Mouse (Mus musculus) limb, embryonic 14.5 days (tissue): Measurements from ENCODE around the gene Srrm4. TPM values are rescaled to one million over a fixed set of nuclear protein-coding genes. Genes with fewer than 3 reads are reported as not detected.

ENCODE experiments used
- ATAC-seq: fragments of 200-750 bp; cut with Nextera tagmentation; 2 replicates; pipeline ENCODE4 v1.8.0; 2017; ENCODE audit warnings: low read depth, moderate number of reproducible peaks, moderate TSS enrichment; ENCODE audit not compliant: low FRiP score
- DNase-seq: peaks from one replicate; pipeline ENCODE4 v3.0.0-alpha.2; 2015; ENCODE audit warnings: low spot score
- H3K27ac ChIP-seq: fragments of 300-500 bp; sonication (generic); replicated peaks from 2 replicates; pipeline ENCODE4 v1.5.1; 2014; ENCODE audit warnings: low read depth, mild to moderate bottlenecking, low read length, moderate library complexity, mixed read lengths
- H3K27me3 ChIP-seq: fragments of 300-500 bp; sonication (generic); 2 replicates; pipeline ENCODE4 v1.6.1; 2014; ENCODE audit warnings: low read length, mixed read lengths; ENCODE audit not compliant: control insufficient read depth, insufficient read depth
- H3K36me3 ChIP-seq: fragments of 300-500 bp; sonication (generic); 2 replicates; pipeline ENCODE4 v1.6.1; 2014; ENCODE audit warnings: mild to moderate bottlenecking, low read length, moderate library complexity, mixed read lengths; ENCODE audit not compliant: control insufficient read depth, insufficient read depth
- H3K4me1 ChIP-seq: fragments of 300-500 bp; sonication (generic); 2 replicates; pipeline ENCODE4 v1.6.1; 2014; ENCODE audit warnings: antibody characterized with exemption, low read length, mixed read lengths; ENCODE audit not compliant: control insufficient read depth, insufficient read depth
- H3K4me2 ChIP-seq: fragments of 300-500 bp; sonication (generic); replicated peaks from 2 replicates; pipeline ENCODE4 v1.6.1; 2014; ENCODE audit warnings: low read depth, mild to moderate bottlenecking, low read length, moderate library complexity; ENCODE audit not compliant: severe bottlenecking
- H3K4me3 ChIP-seq: fragments of 300-500 bp; sonication (generic); replicated peaks from 2 replicates; pipeline ENCODE4 v1.5.1; 2014; ENCODE audit warnings: low read length
- H3K9ac ChIP-seq: fragments of 300-500 bp; sonication (generic); 2 replicates; pipeline ENCODE4 v1.6.1; 2014; ENCODE audit warnings: mild to moderate bottlenecking, low read depth, low read length, moderate library complexity; ENCODE audit not compliant: severe bottlenecking
- H3K9me3 ChIP-seq: fragments of 300-500 bp; sonication (generic); 2 replicates; pipeline ENCODE4 v1.6.1; 2016; ENCODE audit warnings: low read length; ENCODE audit not compliant: control insufficient read depth
- POLR2A ChIP-seq: fragments of 200-500 bp; IDR thresholded peaks from 2 replicates; pipeline ENCODE4 v1.8.0; 2012; ENCODE audit warnings: inconsistent platforms, mild to moderate bottlenecking, moderate library complexity, borderline replicate concordance; ENCODE audit not compliant: insufficient read depth, insufficient read length; ENCODE audit errors: extremely low read depth
- WGBS: fragments of 180-500 bp; shearing (Covaris S2); extraction: QIAGEN DNeasy Blood & Tissue Kit; methylation state at CpG from one replicate; pipeline ENCODE4 v1.1.7; 2014; 5-methylcytosine and 5-hydroxymethylcytosine counted together
- polyA plus RNA-seq, 2 experiments: library from polyadenylated mRNA; depleted of rRNA in 1 of 2; stranded (reverse) in 1 of 2; unstranded in 1 of 2; fragments of >200 nt; fragmentation: Nextera tagmentation in 1 of 2; extraction: Ambion mirVana in 1 of 2; gene quantifications; 2 replicates each; pipeline versions ENCODE4 v1.2.1 to v1.2.3; 2012 to 2014

Srrm4 gene
- polyA plus RNA-seq, 2 experiments, result 0.44 to 0.80 TPM

DNA sequence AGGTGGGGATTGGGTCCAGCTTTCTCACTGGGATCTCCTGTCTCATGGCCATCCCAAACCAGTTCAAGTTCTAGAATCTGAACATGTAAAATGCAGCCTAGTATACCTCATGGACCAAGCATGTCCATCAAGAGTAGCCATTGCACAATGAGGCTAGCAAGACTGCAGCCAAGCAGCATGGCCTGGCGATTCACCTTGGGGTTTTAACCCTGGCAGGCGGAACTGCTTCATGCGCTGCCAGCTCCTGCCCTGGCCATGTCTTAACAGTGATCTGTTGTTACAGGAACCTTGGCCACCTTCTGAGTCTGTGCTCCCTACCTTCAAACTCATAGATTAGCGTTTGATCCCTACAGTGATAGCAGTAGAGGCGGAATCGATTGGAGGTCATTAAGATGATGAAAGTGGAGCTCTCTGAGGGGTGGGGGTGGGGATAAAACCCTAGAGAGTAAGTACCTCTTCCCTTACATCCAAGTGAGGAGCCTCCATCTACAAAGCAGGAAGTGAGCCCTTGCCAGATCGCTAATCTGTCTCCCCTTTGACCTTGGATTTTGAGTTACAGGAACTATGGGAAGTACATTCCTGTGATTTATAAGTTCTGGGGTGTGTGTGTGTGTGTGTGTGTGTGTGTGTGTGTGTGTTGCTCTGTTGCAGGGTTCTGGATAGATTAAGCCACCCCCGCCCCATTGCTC is 191.4 kb downstream of the Srrm4 start:
- H3K36me3 ChIP-seq, result no peaks in the 10 kb centered on the region
- no peaks in the 10 kb centered on the region for H3K4me1 ChIP-seq
- ATAC-seq (no peak), DNase-seq (no peak)
- no peak for TF ChIP-seq POLR2A
- H3K4me3 ChIP-seq, result no peak overlapping the region
- no peak overlapping the region for H3K27ac ChIP-seq
- no peak overlapping the region for H3K9ac ChIP-seq
- no peaks in the 10 kb centered on the region for H3K9me3 ChIP-seq
- no peaks in the 10 kb centered on the region for H3K27me3 ChIP-seq
- no peak overlapping the region for H3K4me2 ChIP-seq
- 67% methylated on average over 8 of the region's 8 CpGs for WGBS

DNA sequence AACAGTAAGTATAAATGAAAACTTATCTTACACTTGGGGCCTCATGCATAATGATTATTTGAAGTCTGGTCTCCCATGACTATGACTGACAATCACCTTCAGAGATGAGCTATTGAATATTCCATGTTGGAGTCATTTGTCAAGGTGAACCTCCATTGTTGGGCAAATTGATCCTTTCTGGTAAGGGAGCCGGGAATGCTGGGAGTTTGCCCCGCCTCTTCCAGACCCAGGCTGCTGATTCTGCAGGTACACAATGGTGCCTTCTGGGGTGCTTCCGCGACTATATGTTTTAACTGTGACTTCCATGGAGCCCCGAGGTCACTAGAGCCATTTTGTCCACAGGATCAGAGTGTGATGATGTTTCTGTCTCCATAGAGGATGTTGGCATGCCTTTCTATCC is 195.5 kb downstream of the Srrm4 start:
- DNase-seq, result no peak
- 79% methylated on average over 5 of the region's 5 CpGs for WGBS

DNA sequence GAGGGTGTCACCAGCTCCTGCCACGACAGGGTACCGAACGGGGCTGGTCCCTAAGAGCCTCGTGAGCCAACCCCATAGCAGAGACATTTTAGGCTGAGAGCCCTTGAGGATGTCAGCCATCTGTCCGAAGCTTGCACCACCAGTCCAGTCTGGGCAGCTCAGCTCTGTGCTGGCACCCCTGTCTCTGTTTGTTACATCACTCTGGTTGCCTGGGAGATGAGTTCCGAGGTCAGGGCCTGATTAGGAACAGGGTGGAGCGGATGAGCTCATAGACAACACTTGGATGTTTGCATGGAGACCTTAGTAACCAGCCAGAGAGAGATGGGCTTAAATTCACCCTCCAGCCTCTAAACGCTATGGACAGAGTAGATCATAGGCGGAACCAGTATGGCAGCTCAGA is 199.0 kb downstream of the Srrm4 start:
- Histone ChIP-seq H3K9ac (no peak overlapping the region), H3K36me3 (no peaks in the 10 kb centered on the region), H3K27ac (no peak overlapping the region), H3K4me1 (0 out of 2 replicates have a peak, but pooled peaks cover 5% of the 10 kb centered on the region), H3K27me3 (no peaks in the 10 kb centered on the region), H3K4me3 (no peak overlapping the region), H3K9me3 (no peaks in the 10 kb centered on the region), H3K4me2 (no peak overlapping the region)
- DNase-seq (no peak), ATAC-seq (no peak)
- 85% methylated on average over 9 of the region's 9 CpGs for WGBS
- no peak for TF ChIP-seq POLR2A

More for the DNA sequence above, 195.5 kb downstream of the Srrm4 start:
- Histone ChIP-seq H3K36me3 (no peaks in the 10 kb centered on the region), H3K4me1 (no peaks in the 10 kb centered on the region), H3K4me3 (no peak overlapping the region), H3K4me2 (no peak overlapping the region), H3K9ac (no peak overlapping the region), H3K9me3 (no peaks in the 10 kb centered on the region), H3K27me3 (no peaks in the 10 kb centered on the region), H3K27ac (no peak overlapping the region)
- TF ChIP-seq POLR2A, result no peak
- no peak for ATAC-seq

- H3K27ac ChIP-seq, result no peak overlapping the region
- no peak overlapping the region for H3K4me3 ChIP-seq
- no peak overlapping the region for H3K9ac ChIP-seq
- TF ChIP-seq POLR2A, result no peak
- ATAC-seq (no peak; the same call in 1 of the 2 replicates), DNase-seq (peak; percentile 73)
- 54% methylated on average over 15 of the region's 15 CpGs for WGBS
- H3K27me3 ChIP-seq, result no peaks in the 10 kb centered on the region
- H3K4me1 ChIP-seq, result 0 out of 2 replicates have a peak, but pooled peaks cover 5% of the 10 kb centered on the region
- no peaks in the 10 kb centered on the region for H3K9me3 ChIP-seq
- no peak overlapping the region for H3K4me2 ChIP-seq
- no peaks in the 10 kb centered on the region for H3K36me3 ChIP-seq
Observed at GRCm38 (mm10) chr5:116389856-116390542, 201.6 kb downstream of the Srrm4 start.

GRCm38 (mm10) chr5:116389321-116389720 is 202.3 kb downstream of the Srrm4 start:
- 77% methylated on average over 4 of the region's 4 CpGs for WGBS
- H3K4me2 ChIP-seq, result no peak overlapping the region
- no peaks in the 10 kb centered on the region for H3K36me3 ChIP-seq
- H3K27me3 ChIP-seq, result no peaks in the 10 kb centered on the region
- no peak overlapping the region for H3K27ac ChIP-seq
- 0 out of 2 replicates have a peak, but pooled peaks cover 5% of the 10 kb centered on the region for H3K4me1 ChIP-seq
- TF ChIP-seq POLR2A, result no peak
- ATAC-seq (no peak), DNase-seq (no peak)
- no peak overlapping the region for H3K9ac ChIP-seq
- no peak overlapping the region for H3K4me3 ChIP-seq
- H3K9me3 ChIP-seq, result no peaks in the 10 kb centered on the region

Other genes with a start within 250 kb of the Srrm4 start
- gene Hspb8, start 169.0 kb downstream of the Srrm4 start, polyA plus RNA-seq (2012; rRNA removed), result 25.3 and 25.6 TPM in 2 replicates
- 16.0 and 19.7 TPM in 2 replicates for gene Hspb8, start 169.0 kb downstream of the Srrm4 start, polyA plus RNA-seq (2014; fragmentation: Nextera tagmentation; extraction: Ambion mirVana)